Mouse (Mus musculus) embryonic facial prominence, embryonic 15.5 days (tissue): ENCODE data around the gene Slc9a1. TPM values are rescaled to one million over a fixed set of nuclear protein-coding genes. Genes with fewer than 3 reads are reported as not detected.
A peak's percentile ranks its signal among the peaks of the same experiment; 100 is the strongest.

Source experiments
- ATAC-seq: fragments of 200-750 bp; cut with Nextera tagmentation; 2 replicates; pipeline ENCODE4 v1.8.0; 2017; ENCODE audit warnings: low read depth, moderate TSS enrichment; ENCODE audit not compliant: insufficient number of reproducible peaks, low FRiP score, low TSS enrichment
- H3K27ac ChIP-seq: fragments of 300-500 bp; sonication (generic); replicated peaks from 2 replicates; pipeline ENCODE4 v1.5.1; 2015; ENCODE audit warnings: mild to moderate bottlenecking, inconsistent platforms
- H3K27me3 ChIP-seq: fragments of 300-500 bp; sonication (generic); 2 replicates; pipeline ENCODE4 v1.6.1; 2015; ENCODE audit warnings: inconsistent platforms
- H3K36me3 ChIP-seq: fragments of 300-500 bp; sonication (generic); 2 replicates; pipeline ENCODE4 v1.6.1; 2015; ENCODE audit warnings: mild to moderate bottlenecking, inconsistent platforms
- H3K4me1 ChIP-seq: fragments of 300-500 bp; sonication (generic); 2 replicates; pipeline ENCODE4 v1.6.1; 2015; ENCODE audit warnings: inconsistent platforms
- H3K4me2 ChIP-seq: fragments of 300-500 bp; sonication (generic); replicated peaks from 2 replicates; pipeline ENCODE4 v1.6.1; 2015; ENCODE audit warnings: mild to moderate bottlenecking, inconsistent platforms
- H3K4me3 ChIP-seq: fragments of 300-500 bp; sonication (generic); replicated peaks from 2 replicates; pipeline ENCODE4 v1.5.1; 2015; ENCODE audit warnings: mild to moderate bottlenecking, inconsistent platforms
- H3K9ac ChIP-seq: fragments of 300-500 bp; sonication (generic); 2 replicates; pipeline ENCODE4 v1.6.1; 2015; ENCODE audit warnings: inconsistent platforms
- H3K9me3 ChIP-seq: fragments of 300-500 bp; sonication (generic); replicated peaks from 2 replicates; pipeline ENCODE4 v1.6.1; 2016; ENCODE audit warnings: inconsistent platforms
- WGBS: fragments of 180-500 bp; shearing (Covaris S2); methylation state at CpG from one replicate; pipeline ENCODE4 v1.1.7; 2015; 5-methylcytosine and 5-hydroxymethylcytosine counted together
- microRNA-seq: library from miRNA; unstranded; fragments of <30 nt; microRNA quantifications from one replicate; pipeline ENCODE4, GENCODE M21; 2016; ENCODE audit warnings: borderline number of aligned reads
- polyA plus RNA-seq: library from polyadenylated mRNA; unstranded; fragments of >200 nt; fragmentation: Nextera tagmentation; extraction: Ambion mirVana; gene quantifications from 2 replicates; pipeline ENCODE4 v1.2.1, GENCODE M21; 2015

Gene Slc9a1
- polyA plus RNA-seq, 1 experiment from 2014 or later: 11.0 TPM

DNA sequence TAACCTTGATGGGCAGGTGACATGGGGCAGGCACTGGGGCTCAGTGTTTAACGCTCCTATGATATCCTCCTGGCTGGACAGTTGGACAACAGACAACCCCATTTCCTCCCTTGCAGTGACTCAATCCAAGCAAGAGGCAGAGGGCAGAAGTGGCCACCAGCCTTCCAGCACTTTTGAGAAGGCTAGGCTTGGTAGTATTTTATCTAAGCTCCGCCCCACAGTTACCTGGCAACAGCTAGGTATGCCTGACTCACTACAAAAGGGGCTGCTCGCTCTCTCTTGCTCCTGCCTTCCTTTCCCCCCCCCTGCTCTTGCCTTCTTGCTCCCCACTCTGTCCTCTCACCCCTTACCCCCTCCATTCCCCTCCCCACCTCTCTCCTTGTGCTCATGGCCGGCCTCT is 91.9 kb downstream of the Slc9a1 start:
- H3K27me3 ChIP-seq: no peaks in the 10 kb centered on the region
- ATAC-seq: 0 out of 2 replicates have a peak, but pooled peaks have one; percentile 22

GRCm38 (mm10) chr4:133463184-133463583 is 93.7 kb downstream of the Slc9a1 start:
- no peak for ATAC-seq
- H3K27me3 ChIP-seq: no peaks in the 10 kb centered on the region
- no peak overlapping the region for H3K4me3 ChIP-seq
- no peak overlapping the region for H3K9ac ChIP-seq
- H3K4me2 ChIP-seq: no peak overlapping the region
- WGBS: 58% methylated on average over 6 of the region's 6 CpGs
- no peaks in the 10 kb centered on the region for H3K9me3 ChIP-seq
- H3K4me1 ChIP-seq: peaks cover 1% of the 10 kb centered on the region; the same call in 1 of the 2 replicates
- H3K36me3 ChIP-seq: no peaks in the 10 kb centered on the region
- no peak overlapping the region for H3K27ac ChIP-seq

More for the DNA sequence above, 91.9 kb downstream of the Slc9a1 start:
- H3K36me3 ChIP-seq: no peaks in the 10 kb centered on the region
- H3K9me3 ChIP-seq: no peaks in the 10 kb centered on the region
- H3K4me2 ChIP-seq: no peak overlapping the region
- H3K4me1 ChIP-seq: no peaks in the 10 kb centered on the region
- no peak overlapping the region for H3K9ac ChIP-seq
- H3K27ac ChIP-seq: no peak overlapping the region
- no peak overlapping the region for H3K4me3 ChIP-seq
- 83% methylated on average over 4 of the region's 4 CpGs for WGBS

DNA sequence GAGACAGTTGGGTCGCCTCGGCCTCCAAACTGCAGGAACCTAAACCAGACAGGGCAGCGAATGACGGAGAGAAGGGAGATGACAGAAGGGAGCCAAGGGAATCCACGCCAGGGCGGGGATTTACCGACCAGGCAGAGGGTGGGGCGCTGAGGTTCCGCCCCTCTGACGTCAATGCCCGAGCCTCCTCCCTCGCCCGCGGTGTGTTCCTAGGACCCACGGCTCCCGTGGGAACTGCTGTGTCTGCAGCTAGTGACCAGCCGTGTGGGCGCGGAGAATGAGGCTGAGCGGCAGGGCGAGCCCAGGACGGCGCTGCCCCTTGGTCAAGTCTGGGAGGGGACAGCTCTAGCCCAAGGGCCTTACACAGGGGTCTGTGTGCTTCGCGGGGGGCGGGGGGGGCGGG is 98.6 kb downstream of the Slc9a1 start:
- ATAC-seq: peak; percentile 82
- Histone ChIP-seq H3K27ac (peak overlapping the region; percentile 60), H3K27me3 (0 out of 2 replicates have a peak, but pooled peaks cover 7% of the 10 kb centered on the region)

GRCm38 (mm10) chr4:133469122-133469521 is 99.6 kb downstream of the Slc9a1 start:
- Histone ChIP-seq H3K4me3 (0 out of 2 replicates have a peak overlapping the region, but pooled peaks have one; percentile 10), H3K4me1 (peaks cover 13% of the 10 kb centered on the region), H3K36me3 (no peaks in the 10 kb centered on the region), H3K27ac (no peak overlapping the region), H3K9me3 (peaks cover 4% of the 10 kb centered on the region; the same call in 1 of the 2 replicates), H3K4me2 (peak overlapping the region; percentile 95), H3K27me3 (0 out of 2 replicates have a peak, but pooled peaks cover 7% of the 10 kb centered on the region), H3K9ac (no peak overlapping the region)
- ATAC-seq: no peak
- 19% methylated on average over 12 of the region's 12 CpGs for WGBS

More for the DNA sequence above, 98.6 kb downstream of the Slc9a1 start:
- Histone ChIP-seq H3K4me2 (peak overlapping the region; percentile 95), H3K4me3 (peak overlapping the region; percentile 55), H3K9me3 (peaks cover 4% of the 10 kb centered on the region; the same call in 1 of the 2 replicates), H3K36me3 (no peaks in the 10 kb centered on the region), H3K9ac (peak overlapping the region; percentile 37), H3K4me1 (peaks cover 13% of the 10 kb centered on the region)
- under 1% methylated on average over 26 of the region's 27 CpGs for WGBS

- no peak overlapping the region for H3K27ac ChIP-seq
- H3K9ac ChIP-seq: no peak overlapping the region
- peaks cover 11% of the 10 kb centered on the region; the same call in 1 of the 2 replicates for H3K27me3 ChIP-seq
- H3K4me1 ChIP-seq: peaks cover 13% of the 10 kb centered on the region
- peaks cover 4% of the 10 kb centered on the region; the same call in 1 of the 2 replicates for H3K9me3 ChIP-seq
- H3K4me3 ChIP-seq: no peak overlapping the region
- H3K4me2 ChIP-seq: no peak overlapping the region
- no peak for ATAC-seq
- 75% methylated on average over 7 of the region's 7 CpGs for WGBS
- H3K36me3 ChIP-seq: no peaks in the 10 kb centered on the region
These were observed 101.8 kb downstream of the Slc9a1 start for GRCm38 (mm10) chr4:133471135-133471821.

Small RNAs within 50 kb of the gene (microRNA-seq; reads per million reads assigned to microRNA genes)
- gene Mir5122: 0.86 reads per million

Other genes with a start within 250 kb of the Slc9a1 start
- 116 and 118 TPM in 2 replicates for gene Wasf2, start 239.2 kb upstream of the Slc9a1 start, polyA plus RNA-seq
- 8.8 and 9.3 TPM in 2 replicates for gene Cd164l2, start 157.6 kb upstream of the Slc9a1 start, polyA plus RNA-seq
- 0.07 and 0.24 TPM in 2 replicates for gene Gpr3, start 157.2 kb upstream of the Slc9a1 start, polyA plus RNA-seq
- 17.4 and 20.6 TPM in 2 replicates for gene Map3k6, start 128.9 kb upstream of the Slc9a1 start, polyA plus RNA-seq
- 39.7 and 40.2 TPM in 2 replicates for gene Sytl1, start 106.6 kb upstream of the Slc9a1 start, polyA plus RNA-seq
- 79.1 and 87.8 TPM in 2 replicates for gene Tmem222, start 91.9 kb upstream of the Slc9a1 start, polyA plus RNA-seq
- 17.0 and 17.2 TPM in 2 replicates for gene Wdtc1, start 16.2 kb upstream of the Slc9a1 start, polyA plus RNA-seq
- 9.7 and 11.2 TPM in 2 replicates for gene Tent5b, start 110.4 kb downstream of the Slc9a1 start, polyA plus RNA-seq
- 8.0 and 9.1 TPM in 2 replicates for gene Trnp1, start 128.8 kb downstream of the Slc9a1 start, polyA plus RNA-seq
- 25.4 and 30.2 TPM in 2 replicates for gene Kdf1, start 149.3 kb downstream of the Slc9a1 start, polyA plus RNA-seq
- gene Nudc, start 176.3 kb downstream of the Slc9a1 start, polyA plus RNA-seq: 314 and 355 TPM in 2 replicates
- 0.15 TPM in 1 of 2 replicates, not detected in the other for gene Nr0b2, start 183.7 kb downstream of the Slc9a1 start, polyA plus RNA-seq
- gene Gpatch3, start 205.0 kb downstream of the Slc9a1 start, polyA plus RNA-seq: 7.1 and 7.7 TPM in 2 replicates
- gene Gpn2, start 214.7 kb downstream of the Slc9a1 start, polyA plus RNA-seq: 19.2 and 24.9 TPM in 2 replicates
- 347 and 362 TPM in 2 replicates for gene Sfn, start 232.5 kb downstream of the Slc9a1 start, polyA plus RNA-seq